Mouse (Mus musculus) midbrain, embryonic 16.5 days (tissue): ENCODE measurements around the gene Gon4l. TPM values are rescaled to one million over a fixed set of nuclear protein-coding genes. Genes with fewer than 3 reads are reported as not detected.

Source experiments
- ATAC-seq: fragments of 200-750 bp; cut with Nextera tagmentation; 2 replicates; pipeline ENCODE4 v1.8.0; 2017; ENCODE audit warnings: moderate TSS enrichment
- H3K27ac ChIP-seq: fragments of 300-500 bp; sonication (generic); 2 replicates; pipeline ENCODE4 v1.5.1; 2014; ENCODE audit warnings: mild to moderate bottlenecking, low read length, mixed read lengths
- H3K27me3 ChIP-seq: fragments of 300-500 bp; sonication (generic); 2 replicates; pipeline ENCODE4 v1.6.1; 2014; ENCODE audit warnings: low read depth, low read length, mixed read lengths; ENCODE audit not compliant: control insufficient read depth, insufficient read depth
- H3K36me3 ChIP-seq: fragments of 300-500 bp; sonication (generic); 2 replicates; pipeline ENCODE4 v1.6.1; 2014; ENCODE audit warnings: mild to moderate bottlenecking, low read length, moderate library complexity, mixed read lengths; ENCODE audit not compliant: control insufficient read depth, insufficient read depth
- H3K4me1 ChIP-seq: fragments of 300-500 bp; sonication (generic); 2 replicates; pipeline ENCODE4 v1.6.1; 2014; ENCODE audit warnings: mild to moderate bottlenecking, low read length, mixed read lengths; ENCODE audit not compliant: control insufficient read depth, insufficient read depth
- H3K4me2 ChIP-seq: fragments of 300-500 bp; sonication (generic); 2 replicates; pipeline ENCODE4 v1.6.1; 2014; ENCODE audit warnings: mild to moderate bottlenecking, low read length, mixed read lengths
- H3K4me3 ChIP-seq: fragments of 300-500 bp; sonication (generic); 2 replicates; pipeline ENCODE4 v1.5.1; 2014; ENCODE audit warnings: low read depth, mild to moderate bottlenecking, low read length, moderate library complexity, mixed read lengths
- H3K9ac ChIP-seq: fragments of 300-500 bp; sonication (generic); 2 replicates; pipeline ENCODE4 v1.6.1; 2014; ENCODE audit warnings: low read depth, low read length, mixed read lengths
- H3K9me3 ChIP-seq: fragments of 300-500 bp; sonication (generic); replicated peaks from 2 replicates; pipeline ENCODE4 v1.6.1; 2014; ENCODE audit warnings: mild to moderate bottlenecking, low read length, mixed read lengths; ENCODE audit not compliant: control insufficient read depth, poor library complexity, severe bottlenecking
- WGBS: fragments of 180-500 bp; shearing (Covaris S2); extraction: QIAGEN DNeasy Blood & Tissue Kit; methylation state at CpG from one replicate; pipeline ENCODE4 v1.1.7; 2014; 5-methylcytosine and 5-hydroxymethylcytosine counted together
- polyA plus RNA-seq: library from polyadenylated mRNA; unstranded; fragments of >200 nt; fragmentation: Nextera tagmentation; extraction: Ambion mirVana; gene quantifications from 2 replicates; pipeline ENCODE4 v1.2.1, GENCODE M21; 2015

The Gon4l gene
- polyA plus RNA-seq, 1 experiment from 2014 or later, result 13.7 TPM

DNA sequence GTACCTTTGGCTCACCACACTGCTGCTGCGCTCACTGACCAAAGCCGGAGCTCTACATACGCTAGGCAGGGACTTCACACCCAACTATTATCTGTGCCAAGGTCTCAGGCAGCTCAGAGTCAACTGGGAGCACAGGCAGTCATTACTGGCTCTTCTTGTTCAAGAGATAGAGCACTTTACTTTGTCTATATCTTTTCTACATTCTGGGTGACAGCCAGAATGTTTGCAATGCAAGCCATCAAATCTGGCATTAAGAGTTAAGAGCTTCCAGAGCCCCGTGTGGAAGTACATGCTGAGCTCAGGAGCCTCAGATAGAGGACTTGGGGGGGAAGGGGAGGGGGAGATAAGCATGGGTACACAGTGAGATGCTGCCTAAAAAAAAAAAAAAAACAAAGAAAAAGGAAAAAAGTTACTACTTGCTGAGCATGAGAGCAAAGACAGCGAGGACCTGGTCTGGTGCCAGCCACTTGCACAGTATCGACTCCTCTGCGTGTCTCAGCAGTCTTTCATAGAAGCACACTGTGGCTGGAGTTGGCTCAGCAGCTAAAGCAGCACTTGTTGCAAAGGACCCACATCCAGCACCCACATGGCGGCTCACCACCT is 89.1 kb downstream of the Gon4l start:
- Histone ChIP-seq H3K27me3 (no peaks in the 10 kb centered on the region), H3K4me3 (no peak overlapping the region), H3K4me1 (no peaks in the 10 kb centered on the region), H3K9ac (no peak overlapping the region), H3K9me3 (no peaks in the 10 kb centered on the region; the same call in 1 of the 2 replicates), H3K27ac (no peak overlapping the region), H3K36me3 (peaks cover 40% of the 10 kb centered on the region), H3K4me2 (no peak overlapping the region)
- WGBS, result 95% methylated on average over 8 of the region's 8 CpGs
- no peak for ATAC-seq

DNA sequence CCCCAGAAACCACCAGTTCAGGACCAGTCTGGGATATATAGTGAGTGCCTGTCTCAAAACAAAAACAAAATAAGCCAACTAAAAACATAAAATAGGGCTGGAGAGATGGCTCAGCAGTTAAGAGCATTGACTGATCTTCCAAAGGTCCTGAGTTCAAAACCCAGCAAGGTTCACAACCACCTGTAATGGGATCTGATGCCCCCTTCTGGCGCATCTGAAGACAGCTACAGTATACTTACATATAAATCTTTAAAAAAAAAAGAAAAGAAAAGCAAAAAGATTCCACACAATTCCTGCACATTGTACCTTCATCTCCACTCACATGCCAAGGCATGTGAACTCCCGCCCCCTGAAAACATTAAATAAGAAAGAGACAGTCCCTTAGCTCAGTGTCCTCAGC is 90.6 kb downstream of the Gon4l start:
- Histone ChIP-seq H3K36me3 (peaks cover 47% of the 10 kb centered on the region), H3K27me3 (no peaks in the 10 kb centered on the region), H3K4me2 (no peak overlapping the region), H3K9ac (no peak overlapping the region), H3K27ac (no peak overlapping the region), H3K9me3 (no peaks in the 10 kb centered on the region; the same call in 1 of the 2 replicates), H3K4me3 (no peak overlapping the region), H3K4me1 (no peaks in the 10 kb centered on the region)
- WGBS, result 98% methylated on average over 2 of the region's 2 CpGs
- ATAC-seq, result no peak

DNA sequence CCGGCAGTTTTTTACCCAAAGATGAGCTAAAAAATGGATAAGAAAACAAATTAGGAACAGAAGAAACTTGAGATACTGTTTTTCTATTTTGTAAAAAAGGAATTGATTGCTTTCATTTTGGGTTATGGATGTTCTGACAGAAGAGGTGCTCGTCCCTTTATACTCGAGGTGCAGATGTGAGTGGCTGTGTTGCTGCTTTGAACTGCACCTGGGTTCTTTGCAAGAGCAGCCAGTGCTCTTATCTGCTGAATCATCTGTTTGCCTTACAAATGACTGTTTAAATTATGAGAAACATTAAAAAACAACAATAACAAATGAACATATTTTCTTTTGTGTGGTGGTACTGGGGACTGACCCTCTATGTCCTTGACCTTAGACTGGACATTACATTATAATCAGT is 94.5 kb downstream of the Gon4l start:
- H3K4me2 ChIP-seq, result no peak overlapping the region
- no peak overlapping the region for H3K27ac ChIP-seq
- no peak for ATAC-seq
- H3K9me3 ChIP-seq, result no peaks in the 10 kb centered on the region
- peaks cover 32% of the 10 kb centered on the region for H3K36me3 ChIP-seq
- H3K4me1 ChIP-seq, result no peaks in the 10 kb centered on the region
- 88% methylated on average over 3 of the region's 3 CpGs for WGBS
- H3K27me3 ChIP-seq, result no peaks in the 10 kb centered on the region
- H3K4me3 ChIP-seq, result no peak overlapping the region
- H3K9ac ChIP-seq, result no peak overlapping the region

DNA sequence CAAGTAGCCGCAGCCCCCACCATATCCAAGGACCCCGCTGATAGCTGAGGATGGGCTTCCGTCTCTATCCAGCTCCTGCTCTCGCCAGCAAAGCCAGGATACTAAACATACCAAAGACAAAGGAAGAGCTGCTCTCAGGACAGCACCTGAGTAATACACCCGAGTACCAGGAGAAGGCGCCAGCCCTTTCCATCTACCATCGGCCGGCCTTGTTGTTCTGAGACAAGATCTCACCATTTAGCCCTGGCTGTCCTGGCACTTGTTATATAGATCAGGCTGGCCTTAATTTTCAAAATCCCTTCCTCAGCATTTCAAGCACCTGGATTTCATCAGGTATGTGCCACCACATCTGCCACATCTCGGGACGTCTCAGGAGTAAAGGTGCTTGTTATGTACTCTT is 104.0 kb downstream of the Gon4l start:
- Histone ChIP-seq H3K27me3 (no peaks in the 10 kb centered on the region), H3K4me3 (no peak overlapping the region), H3K4me2 (no peak overlapping the region), H3K9ac (no peak overlapping the region), H3K27ac (no peak overlapping the region), H3K36me3 (peaks cover 18% of the 10 kb centered on the region), H3K4me1 (no peaks in the 10 kb centered on the region), H3K9me3 (no peaks in the 10 kb centered on the region)
- no peak for ATAC-seq
- 94% methylated on average over 10 of the region's 10 CpGs for WGBS

DNA sequence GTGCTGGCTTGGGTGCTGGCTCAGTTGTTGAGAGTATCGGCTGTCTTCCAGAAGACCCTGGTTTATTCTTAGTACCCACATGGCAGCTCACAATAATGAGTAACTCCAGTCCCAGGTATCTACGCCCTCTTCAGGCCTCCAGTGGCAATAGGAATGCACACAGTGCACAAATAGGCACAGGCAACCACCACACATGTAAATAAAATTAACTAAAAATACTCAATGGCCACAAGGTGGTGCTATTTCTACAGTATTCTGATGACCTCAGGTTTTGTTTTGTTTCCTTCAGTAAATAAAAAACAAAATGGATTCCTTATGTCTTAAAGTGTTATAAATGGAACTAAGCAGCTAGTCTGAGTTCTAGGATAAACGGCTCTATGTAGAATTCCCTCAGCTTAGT is 104.7 kb downstream of the Gon4l start:
- Histone ChIP-seq H3K27me3 (no peaks in the 10 kb centered on the region), H3K9me3 (no peaks in the 10 kb centered on the region), H3K27ac (no peak overlapping the region), H3K4me3 (no peak overlapping the region), H3K4me2 (no peak overlapping the region), H3K9ac (no peak overlapping the region), H3K4me1 (no peaks in the 10 kb centered on the region), H3K36me3 (peaks cover 18% of the 10 kb centered on the region)
- WGBS, result 76% methylated on average over 3 of the region's 3 CpGs
- ATAC-seq, result no peak

DNA sequence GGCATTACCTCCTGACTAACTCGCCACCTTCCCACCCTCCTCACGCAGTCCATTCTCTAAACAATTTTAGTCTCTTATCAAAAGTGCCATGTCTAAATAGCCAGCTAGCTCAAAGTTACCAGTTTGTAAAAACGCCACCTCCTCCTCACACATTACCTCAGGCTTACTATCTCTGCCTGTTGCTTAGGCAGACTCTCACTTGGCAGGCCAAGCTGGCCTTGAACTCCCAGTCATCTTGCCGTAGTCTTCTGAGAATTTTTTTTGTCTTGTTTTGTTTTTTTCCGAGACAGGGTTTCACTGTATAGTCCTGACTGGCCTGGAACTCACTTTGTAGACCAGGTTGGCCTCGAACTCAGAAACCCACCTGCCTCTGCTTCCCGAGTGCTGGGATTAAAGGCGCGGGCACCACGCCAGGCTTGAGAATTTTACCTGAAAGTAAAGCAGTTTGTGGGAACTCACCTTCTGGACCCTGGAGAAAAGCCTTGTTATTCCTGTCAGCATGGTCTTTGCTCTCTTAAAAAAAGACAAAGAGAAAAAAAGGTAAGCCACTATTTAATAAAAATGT is 107.4 kb downstream of the Gon4l start:
- Histone ChIP-seq H3K4me2 (no peak overlapping the region), H3K9ac (no peak overlapping the region), H3K36me3 (peaks cover 18% of the 10 kb centered on the region), H3K4me3 (no peak overlapping the region), H3K27ac (no peak overlapping the region), H3K27me3 (no peaks in the 10 kb centered on the region), H3K4me1 (no peaks in the 10 kb centered on the region), H3K9me3 (no peaks in the 10 kb centered on the region)
- ATAC-seq, result no peak
- 94% methylated on average over 10 of the region's 10 CpGs for WGBS

DNA sequence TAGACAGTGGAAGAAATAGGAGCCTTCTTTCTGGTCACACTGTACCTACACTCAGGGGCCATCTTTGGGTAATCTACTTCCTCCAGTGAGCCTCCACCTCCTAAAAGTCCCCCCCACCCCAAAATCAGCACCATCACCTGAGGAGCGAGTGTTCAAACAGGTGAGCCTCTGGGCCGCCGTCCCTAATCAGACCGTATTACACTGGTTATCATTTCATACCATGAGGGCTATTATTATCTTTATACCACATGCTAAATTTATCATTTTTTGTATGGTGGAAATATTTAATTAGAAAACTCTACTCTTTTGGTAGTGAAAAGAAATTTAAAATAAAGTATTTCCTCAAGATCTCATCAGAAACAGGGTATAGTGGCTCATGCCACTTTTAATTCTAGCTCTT is 109.1 kb downstream of the Gon4l start:
- no peak overlapping the region for H3K27ac ChIP-seq
- WGBS, result 96% methylated on average over 4 of the region's 4 CpGs
- H3K4me2 ChIP-seq, result no peak overlapping the region
- H3K4me1 ChIP-seq, result peaks cover 16% of the 10 kb centered on the region
- H3K9ac ChIP-seq, result no peak overlapping the region
- no peaks in the 10 kb centered on the region for H3K9me3 ChIP-seq
- ATAC-seq, result no peak
- H3K4me3 ChIP-seq, result no peak overlapping the region
- no peaks in the 10 kb centered on the region for H3K27me3 ChIP-seq
- peaks cover 11% of the 10 kb centered on the region for H3K36me3 ChIP-seq

DNA sequence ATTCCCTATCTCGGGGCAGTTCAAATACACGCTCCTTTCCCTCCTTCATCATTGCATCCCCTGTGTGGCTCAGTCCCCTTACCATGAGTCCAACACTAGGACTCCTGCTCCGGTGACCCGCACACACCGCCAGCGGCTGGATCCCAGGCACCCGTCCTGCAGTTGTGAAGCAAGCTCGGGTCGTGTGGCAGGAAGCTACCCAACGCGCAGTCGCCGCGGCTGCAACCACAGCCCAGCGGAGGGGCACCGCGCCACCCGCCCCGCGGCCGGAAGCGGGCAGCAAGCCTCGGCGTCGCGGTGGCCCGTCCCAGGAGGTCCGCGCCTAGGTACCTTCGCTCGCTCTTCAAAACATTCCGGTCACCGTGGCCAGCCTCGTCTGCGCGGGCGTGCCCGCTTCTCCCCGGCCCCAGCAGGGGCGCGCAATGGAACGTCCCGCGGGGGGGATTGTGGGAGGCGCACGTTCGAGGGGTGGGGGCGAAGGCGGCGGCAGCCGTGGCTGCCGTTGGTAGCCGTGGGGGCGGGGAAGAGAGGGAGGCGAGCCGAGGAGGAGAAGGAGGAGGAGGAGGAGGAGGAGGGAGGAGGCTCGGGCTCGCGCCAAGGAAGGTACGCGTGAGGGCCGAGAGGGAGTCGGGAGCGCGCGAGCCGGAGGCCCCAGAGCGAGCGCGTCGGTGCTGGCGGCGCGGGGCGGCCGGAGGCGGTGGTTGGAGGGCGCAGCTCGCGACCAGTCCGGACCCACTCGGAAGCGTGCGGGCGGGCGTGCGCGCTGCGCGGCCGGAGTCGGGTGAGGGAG is 115.0 kb downstream of the Gon4l start:
- ATAC-seq, result peak; percentile 93
- Histone ChIP-seq H3K4me1 (peaks cover 39% of the 10 kb centered on the region), H3K27me3 (no peaks in the 10 kb centered on the region), H3K36me3 (no peaks in the 10 kb centered on the region), H3K4me3 (peak overlapping the region; percentile 89), H3K4me2 (peak overlapping the region; percentile 56), H3K9me3 (no peaks in the 10 kb centered on the region), H3K9ac (peak overlapping the region; percentile 85), H3K27ac (peak overlapping the region; percentile 97)
- under 1% methylated on average over 54 of the region's 92 CpGs for WGBS
